ENCODE assay signal across 8 mouse cellular contexts in the genomic region with DNA sequence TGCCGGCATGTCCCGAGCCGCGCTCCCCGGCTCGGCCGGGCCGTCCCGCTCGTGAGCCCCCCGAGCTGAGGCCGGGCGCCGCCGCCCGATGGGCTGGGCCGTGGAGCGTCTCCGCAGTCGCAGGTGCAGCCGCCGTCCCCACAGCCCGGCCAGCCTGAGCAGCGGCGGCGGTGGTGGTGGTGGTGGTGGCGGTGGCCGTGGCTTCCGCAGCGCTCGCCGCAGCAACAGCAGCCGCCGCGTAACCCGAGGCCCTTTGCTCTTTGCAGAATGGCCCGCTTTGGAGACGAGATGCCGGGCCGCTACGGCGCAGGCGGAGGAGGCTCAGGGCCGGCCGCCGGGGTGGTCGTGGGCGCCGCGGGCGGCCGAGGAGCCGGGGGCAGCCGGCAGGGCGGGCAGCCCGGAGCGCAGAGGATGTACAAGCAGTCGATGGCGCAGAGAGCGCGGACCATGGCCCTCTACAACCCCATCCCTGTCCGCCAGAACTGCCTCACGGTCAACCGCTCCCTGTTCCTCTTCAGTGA. TPM values are rescaled to one million over a fixed set of nuclear protein-coding genes. Genes with fewer than 3 reads are reported as not detected.
DNase-seq lines count a peak whose midpoint lies in the region; ATAC-seq and TF ChIP-seq lines count a peak whose summit lies in the region.

No protein-coding gene starts in this region.

- no peaks in the 10 kb centered on the region for H3K36me3 ChIP-seq in kidney, adult 2 months (ENCODE audit: control insufficient read depth, insufficient read depth, low read length)
- H3K36me3 ChIP-seq in embryonic facial prominence, embryonic 14.5 days (ENCODE audit: control insufficient read depth, insufficient read depth, low read length) = no peaks in the 10 kb centered on the region
- H3K36me3 ChIP-seq in hindbrain, embryonic 15.5 days = peaks cover 5% of the 10 kb centered on the region; the same call in 1 of the 2 replicates
- H3K36me3 ChIP-seq in liver, postnatal 0 days (replicated peaks; ENCODE audit: insufficient read depth, low read length) = no peaks in the 10 kb centered on the region
- H3K36me3 ChIP-seq in stomach, embryonic 15.5 days = no peaks in the 10 kb centered on the region

- TF ChIP-seq CTCF in kidney, adult 2 months (conservative IDR thresholded peaks at IDR 0.05; ENCODE audit: insufficient read depth, insufficient read length, low read depth, low read length) = no peak
- TF ChIP-seq CTCF in liver, postnatal 0 days (IDR thresholded peaks at IDR 0.05; ENCODE audit: low read depth) = no peak

- WGBS in kidney, adult 2 months = under 1% methylated on average over 60 of the region's 64 CpGs
- WGBS in embryonic facial prominence, embryonic 14.5 days = 0% methylated on average over 26 of the region's 64 CpGs
- 0% methylated on average over 46 of the region's 64 CpGs for WGBS in hindbrain, embryonic 15.5 days
- 1% methylated on average over 22 of the region's 64 CpGs for WGBS in liver, postnatal 0 days (ENCODE audit: insufficient replicate concordance)
- WGBS in stomach, embryonic 15.5 days = under 1% methylated on average over 60 of the region's 64 CpGs

- H3K9ac ChIP-seq in embryonic facial prominence, embryonic 14.5 days (ENCODE audit: low read depth, low read length) = peak overlapping the region; percentile 63
- peak overlapping the region; percentile 96 for H3K9ac ChIP-seq in hindbrain, embryonic 15.5 days
- no peak overlapping the region for H3K9ac ChIP-seq in liver, postnatal 0 days (replicated peaks)
- 0 out of 2 replicates have a peak overlapping the region, but pooled peaks have one; percentile 4 for H3K9ac ChIP-seq in stomach, embryonic 15.5 days

- H3K27ac ChIP-seq in kidney, adult 2 months (ENCODE audit: insufficient read depth, low read depth, low read length) = no peak overlapping the region
- H3K27ac ChIP-seq in embryonic facial prominence, embryonic 14.5 days (replicated peaks; ENCODE audit: low read depth, low read length) = no peak overlapping the region
- peak overlapping the region; percentile 93 for H3K27ac ChIP-seq in hindbrain, embryonic 15.5 days (replicated peaks)
- H3K27ac ChIP-seq in liver, postnatal 0 days (ENCODE audit: low read depth) = no peak overlapping the region
- no peak overlapping the region for H3K27ac ChIP-seq in stomach, embryonic 15.5 days

- peak overlapping the region; percentile 59 for H3K4me3 ChIP-seq in kidney, adult 2 months (ENCODE audit: insufficient read depth, low read depth, low read length)
- peak overlapping the region; percentile 50 for H3K4me3 ChIP-seq in embryonic facial prominence, embryonic 14.5 days (ENCODE audit: low read depth, low read length)
- peak overlapping the region; percentile 89 for H3K4me3 ChIP-seq in hindbrain, embryonic 15.5 days
- H3K4me3 ChIP-seq in liver, postnatal 0 days (ENCODE audit: low read depth, low read length) = peak overlapping the region; percentile 44
- peak overlapping the region; percentile 54 for H3K4me3 ChIP-seq in stomach, embryonic 15.5 days (replicated peaks)

- H3K9me3 ChIP-seq in embryonic facial prominence, embryonic 14.5 days (ENCODE audit: control insufficient read depth, low read length) = 0 out of 2 replicates have a peak, but pooled peaks cover 7% of the 10 kb centered on the region
- H3K9me3 ChIP-seq in hindbrain, embryonic 15.5 days = no peaks in the 10 kb centered on the region
- peaks cover 5% of the 10 kb centered on the region; the same call in 1 of the 2 replicates for H3K9me3 ChIP-seq in liver, postnatal 0 days (ENCODE audit: low read length)
- H3K9me3 ChIP-seq in stomach, embryonic 15.5 days = no peaks in the 10 kb centered on the region

- no peak for TF ChIP-seq EP300 in liver, postnatal 0 days (IDR thresholded peaks at IDR 0.05; ENCODE audit: low read depth)

- DNase-seq in kidney, adult 2 months = peak; percentile 16
- no peak for DNase-seq in kidney, adult 9 months
- DNase-seq in adrenal gland, postnatal 14 days = peak; percentile 29
- DNase-seq in embryonic facial prominence, embryonic 14.5 days (ENCODE audit: low spot score) = peak; percentile 11
- DNase-seq in liver, postnatal 0 days = no peak
- no peak for DNase-seq in c-Kit-positive CD71-positive TER-119-positive erythroid progenitor cells, embryonic 14.5 days (ENCODE audit: low spot score)

- H3K4me2 ChIP-seq in embryonic facial prominence, embryonic 14.5 days (ENCODE audit: low read depth, low read length) = peak overlapping the region; percentile 92
- H3K4me2 ChIP-seq in hindbrain, embryonic 15.5 days = peak overlapping the region; percentile 86
- H3K4me2 ChIP-seq in liver, postnatal 0 days (ENCODE audit: low read depth, low read length) = peak overlapping the region; percentile 73
- H3K4me2 ChIP-seq in stomach, embryonic 15.5 days = peak overlapping the region; percentile 99

- no peaks in the 10 kb centered on the region for H3K4me1 ChIP-seq in kidney, adult 2 months (ENCODE audit: control insufficient read depth, insufficient read depth, low read length)
- no peaks in the 10 kb centered on the region for H3K4me1 ChIP-seq in embryonic facial prominence, embryonic 14.5 days (ENCODE audit: control insufficient read depth, insufficient read depth, low read length)
- peaks cover 35% of the 10 kb centered on the region for H3K4me1 ChIP-seq in hindbrain, embryonic 15.5 days (replicated peaks)
- peaks cover 2% of the 10 kb centered on the region; the same call in 1 of the 2 replicates for H3K4me1 ChIP-seq in liver, postnatal 0 days (ENCODE audit: insufficient read depth)
- H3K4me1 ChIP-seq in stomach, embryonic 15.5 days = peaks cover 14% of the 10 kb centered on the region

- H3K27me3 ChIP-seq in kidney, adult 2 months (replicated peaks; ENCODE audit: control insufficient read depth, insufficient read depth, low read length) = peaks cover 5% of the 10 kb centered on the region
- peaks cover 70% of the 10 kb centered on the region for H3K27me3 ChIP-seq in embryonic facial prominence, embryonic 14.5 days (replicated peaks; ENCODE audit: control insufficient read depth, insufficient read depth, low read length)
- no peaks in the 10 kb centered on the region for H3K27me3 ChIP-seq in hindbrain, embryonic 15.5 days
- H3K27me3 ChIP-seq in liver, postnatal 0 days (ENCODE audit: insufficient read depth, low read length) = peaks cover 53% of the 10 kb centered on the region
- H3K27me3 ChIP-seq in stomach, embryonic 15.5 days (replicated peaks) = peaks cover 47% of the 10 kb centered on the region

- ATAC-seq in embryonic facial prominence, embryonic 14.5 days (ENCODE audit: low read depth) = peak; percentile 37; the same call in 1 of the 2 replicates
- peak; percentile 53 for ATAC-seq in hindbrain, embryonic 15.5 days (ENCODE audit: low FRiP score, low read depth)
- ATAC-seq in liver, postnatal 0 days = no peak
- no peak for ATAC-seq in stomach, embryonic 15.5 days (ENCODE audit: insufficient read depth, low FRiP score, low read depth)

- no peak for TF ChIP-seq POLR2A in kidney, adult 2 months (IDR thresholded peaks at IDR 0.05; ENCODE audit: low read depth, low read length)

RNA-seq across cellular contexts. Expression of a gene that starts 27.2 kb away (rescaled TPM):
- 6.8 and 12.2 TPM in 2 replicates for polyA plus RNA-seq in kidney, adult 2 months (2012; rRNA removed)
- 4.5 and 10.4 TPM in 2 replicates for total RNA-seq in adrenal gland, postnatal 14 days (2021)
- 4.5 and 5.8 TPM in 2 replicates for polyA plus RNA-seq in embryonic facial prominence, embryonic 14.5 days (2014; fragmentation: Nextera tagmentation; extraction: Ambion mirVana)
- 22.0 and 22.3 TPM in 2 replicates for polyA plus RNA-seq in hindbrain, embryonic 15.5 days (2015; fragmentation: Nextera tagmentation; extraction: Ambion mirVana)
- 0.49 and 0.92 TPM in 2 replicates for polyA plus RNA-seq in liver, postnatal 0 days (2015; fragmentation: Nextera tagmentation; extraction: Ambion mirVana)
- 4.1 and 5.3 TPM in 2 replicates for polyA plus RNA-seq in stomach, embryonic 15.5 days (2015; fragmentation: Nextera tagmentation; extraction: Ambion mirVana)

Comparison
In these comparisons a context has a peak if more than half of its experiments do, and no peak if none do; other contexts are left out.
1. DNase-seq: peak in kidney, adult 2 months (single experiment), adrenal gland, postnatal 14 days (single experiment) and embryonic facial prominence, embryonic 14.5 days (single experiment); none in kidney, adult 9 months (single experiment), liver, postnatal 0 days (single experiment) and c-Kit-positive CD71-positive TER-119-positive erythroid progenitor cells, embryonic 14.5 days (single experiment).
2. ATAC-seq: peak in embryonic facial prominence, embryonic 14.5 days (single experiment) and hindbrain, embryonic 15.5 days (single experiment); none in liver, postnatal 0 days (single experiment) and stomach, embryonic 15.5 days (single experiment).
3. Peak in every context shown above with its lines, with median percentiles within 50 percentile points of each other: H3K4me3 ChIP-seq and H3K4me2 ChIP-seq.